Mouse (Mus musculus): ENCODE measurements around the gene Arfgap2.
"Not testable (repeated sequence)": the region's sequence is repeated elsewhere in the genome, so short reads cannot be mapped to it uniquely, and the experiment has no call there.

The Arfgap2 gene

DNA sequence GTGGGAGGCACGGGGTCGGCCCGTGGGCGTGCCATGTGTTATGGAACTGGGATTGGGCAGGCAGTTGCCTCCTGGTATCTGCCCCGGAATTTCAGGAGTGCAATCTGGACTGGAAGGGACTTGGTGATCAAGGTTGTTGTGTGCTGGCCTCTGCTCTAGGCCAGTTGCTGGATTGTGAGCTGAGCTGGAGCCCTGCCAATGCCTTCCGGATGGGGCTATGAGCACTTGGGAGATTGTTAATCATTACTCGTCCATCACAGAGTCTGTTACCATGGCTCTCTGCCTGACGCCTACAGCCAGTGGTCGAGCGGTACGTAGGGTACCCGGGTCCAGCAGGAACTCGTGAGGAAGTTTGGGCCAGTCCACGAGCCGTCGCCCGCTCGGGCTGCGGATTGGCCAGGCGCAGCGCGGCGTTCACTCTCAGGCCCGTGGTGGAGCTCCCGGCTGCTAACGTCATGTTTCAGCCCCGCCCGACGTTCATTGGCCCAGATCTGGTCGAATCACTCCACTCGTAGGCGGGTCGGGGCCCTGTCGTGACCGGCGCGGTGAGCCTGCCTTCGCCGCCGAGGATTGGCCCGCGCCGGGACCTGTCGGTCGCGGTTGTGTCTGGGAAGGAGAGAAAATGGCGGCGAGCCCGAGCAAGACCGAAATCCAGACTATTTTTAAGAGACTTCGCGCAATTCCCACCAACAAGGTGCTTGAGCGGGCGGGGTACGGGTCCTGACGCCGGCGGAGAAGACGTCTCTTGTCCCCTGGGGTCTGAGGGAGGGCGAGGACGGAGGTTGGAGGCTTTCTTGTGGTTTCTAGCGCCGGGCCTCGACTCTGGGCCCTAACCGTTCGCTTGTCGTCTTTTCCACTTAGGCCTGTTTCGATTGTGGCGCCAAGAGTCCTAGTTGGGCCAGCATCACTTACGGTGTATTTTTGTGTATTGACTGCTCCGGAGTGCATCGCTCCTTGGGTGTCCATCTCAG is at the start of gene Arfgap2:
Gene Arfgap2, plus strand, starts transcription at position 264 of the 971 bp plus-strand sequence.
- peak; percentile 99 for DNase-seq

DNA sequence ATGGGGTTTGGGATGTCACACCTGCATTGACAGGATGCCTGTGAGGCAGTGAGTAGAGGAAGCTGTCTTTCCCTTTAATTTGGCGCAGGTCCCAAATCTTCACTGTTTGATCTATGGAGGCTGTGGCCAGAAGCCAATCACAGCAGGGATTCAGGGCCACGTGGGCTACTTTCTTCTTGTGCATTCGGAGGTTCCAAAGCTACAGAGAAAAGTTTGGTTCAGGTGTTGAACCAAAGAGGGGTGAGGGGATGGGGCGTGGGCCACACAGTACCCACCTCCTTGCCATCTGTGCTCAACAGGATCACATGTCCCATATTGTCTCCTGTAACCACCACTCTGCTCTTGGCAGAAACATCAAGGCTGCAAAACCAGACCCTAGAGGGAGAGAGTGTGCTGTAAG is 47.7 kb upstream of the Arfgap2 start:
- DNase-seq: no peak

- DNase-seq: no peak
Measured at GRCm38 (mm10) chr2:91220501-91220900, 44.3 kb upstream of the Arfgap2 start.

- DNase-seq: no peak
Measured at GRCm38 (mm10) chr2:91223614-91224013, 41.2 kb upstream of the Arfgap2 start.

DNA sequence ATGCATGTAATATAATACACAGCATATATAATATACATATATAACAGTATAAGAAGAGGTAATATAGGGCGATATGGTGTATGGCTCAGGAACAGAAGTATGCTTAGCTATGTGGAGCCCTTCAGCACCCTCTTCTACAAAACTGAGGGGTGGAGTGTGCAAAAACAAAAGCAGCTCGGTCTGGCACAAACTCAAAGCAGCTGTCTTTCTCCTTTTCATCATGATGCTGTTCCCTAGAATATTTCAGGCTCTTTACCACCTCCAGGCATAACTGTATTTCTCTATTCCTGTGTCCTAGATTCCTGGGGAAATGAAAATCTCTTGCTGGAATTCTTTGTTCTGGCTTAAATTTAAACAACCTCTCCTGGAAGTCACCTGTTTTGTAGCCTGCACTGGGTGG is 35.0 kb upstream of the Arfgap2 start:
- DNase-seq: no peak

- peak; percentile 97 for DNase-seq
Measured at GRCm38 (mm10) chr2:91236601-91237510, 27.9 kb upstream of the Arfgap2 start, which contains the start of gene Ddb2. Gene Ddb2, minus strand, starts transcription at chr2:91236982.

DNA sequence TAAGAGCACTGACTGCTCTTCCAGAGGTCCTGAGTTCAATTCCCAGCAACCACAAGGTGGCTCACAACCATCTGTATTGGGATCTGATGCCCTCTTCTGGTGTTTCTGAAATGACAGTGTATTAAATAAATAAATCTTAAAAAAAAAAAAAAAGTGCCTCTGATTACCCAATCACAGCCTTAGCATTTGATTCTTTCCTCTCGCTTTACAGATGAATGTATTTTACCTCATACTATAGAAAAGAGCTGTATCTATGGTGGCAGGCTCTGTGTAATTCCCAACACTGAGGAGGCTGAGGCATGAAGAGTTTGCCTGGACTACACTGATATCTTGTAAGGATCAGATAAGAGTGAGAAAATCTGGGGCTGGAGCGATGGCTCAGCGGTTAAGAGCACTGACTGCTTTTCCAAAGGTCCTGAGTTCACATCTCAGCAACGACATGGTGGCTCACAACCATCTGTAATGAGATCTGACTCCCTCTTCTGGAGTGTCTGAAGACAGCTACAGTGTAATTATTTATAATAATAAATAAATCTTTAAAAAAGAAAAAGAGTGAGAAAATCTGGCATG is 27.2 kb upstream of the Arfgap2 start:
- not testable (repeated sequence) for DNase-seq

- no peak for DNase-seq
Measured at GRCm38 (mm10) chr2:91242547-91242946, 22.2 kb upstream of the Arfgap2 start.

- no peak for DNase-seq
Measured at GRCm38 (mm10) chr2:91243416-91243815, 21.4 kb upstream of the Arfgap2 start.

- DNase-seq: no peak
Measured at GRCm38 (mm10) chr2:91244557-91245228, 20.1 kb upstream of the Arfgap2 start.

- DNase-seq: no peak
Measured at GRCm38 (mm10) chr2:91248366-91248765, 16.4 kb upstream of the Arfgap2 start.

DNA sequence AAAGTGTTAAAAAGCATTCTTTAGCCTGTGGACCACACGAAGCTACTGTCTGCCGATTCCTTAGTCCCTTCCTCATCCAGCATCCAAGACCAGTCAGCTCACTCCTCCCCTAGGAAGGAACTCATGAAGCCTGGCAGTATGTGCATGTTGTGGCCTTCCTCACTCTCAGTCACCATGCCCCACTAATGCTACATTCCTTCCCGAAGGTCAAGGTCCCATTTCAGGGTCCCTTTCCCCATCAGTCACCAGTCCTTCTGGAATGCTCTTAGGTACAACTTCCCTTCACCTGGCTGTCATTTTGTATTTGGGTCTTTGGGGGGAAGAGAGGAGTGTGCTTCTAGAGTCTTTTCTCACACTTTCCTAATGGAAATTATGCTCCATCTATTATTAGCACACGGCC is 12.8 kb upstream of the Arfgap2 start:
- no peak for DNase-seq

GRCm38 (mm10) chr2:91252512-91252911 is 12.3 kb upstream of the Arfgap2 start:
- no peak for DNase-seq

GRCm38 (mm10) chr2:91254725-91255380 is 9.9 kb upstream of the Arfgap2 start:
- peak; percentile 28 for DNase-seq

- DNase-seq: peak; percentile 68
Measured at GRCm38 (mm10) chr2:91255661-91256150, 9.1 kb upstream of the Arfgap2 start, which contains the start of gene Pacsin3. Gene Pacsin3, plus strand, starts transcription at chr2:91255954.

- DNase-seq: peak; percentile 69
Measured at GRCm38 (mm10) chr2:91256256-91257125, 8.3 kb upstream of the Arfgap2 start.

DNA sequence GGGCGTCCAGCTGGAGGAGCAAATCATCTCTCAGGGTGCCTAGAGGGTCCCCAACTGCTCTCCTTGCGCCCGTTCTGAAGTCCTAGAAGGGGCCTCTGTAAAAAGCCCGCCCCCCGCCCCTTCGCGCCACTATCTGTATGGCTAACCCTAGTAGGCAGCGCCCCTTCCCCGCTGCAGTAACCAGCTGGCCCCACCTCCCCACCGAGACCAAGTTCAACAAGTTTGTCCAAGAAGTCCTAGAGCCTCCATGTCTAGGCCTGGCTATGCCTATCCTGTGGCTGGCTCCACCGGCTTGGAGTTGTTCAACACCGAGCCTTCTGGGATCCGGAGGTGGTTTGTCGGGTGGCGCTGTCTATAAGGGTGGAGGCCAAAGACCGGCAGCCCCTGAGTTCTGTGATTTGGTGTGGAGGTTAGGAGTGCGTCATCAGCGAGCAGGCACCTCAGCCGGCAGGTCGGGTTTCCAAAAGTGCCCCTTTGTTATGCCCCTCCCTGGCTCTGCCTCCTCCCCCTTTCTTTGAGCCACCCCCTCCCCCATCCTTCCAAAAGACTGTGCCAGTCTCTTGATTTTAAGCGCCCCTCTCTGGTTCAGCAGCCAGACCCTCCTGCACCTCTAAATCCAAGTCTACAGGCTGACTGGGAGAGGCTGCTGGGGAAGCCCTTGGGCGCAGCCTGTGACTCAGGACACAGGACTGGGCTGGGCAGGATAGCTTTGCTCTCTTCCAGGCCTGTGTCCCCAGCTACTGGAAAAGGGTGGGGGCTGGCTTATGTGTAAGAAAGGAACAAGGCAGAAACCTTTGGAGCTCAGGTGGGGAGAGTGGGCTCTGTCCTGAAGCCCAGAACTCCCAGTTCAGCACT is 7.4 kb upstream of the Arfgap2 start:
- peak; percentile 79 for DNase-seq

- no peak for DNase-seq
Measured at GRCm38 (mm10) chr2:91258054-91258453, 6.7 kb upstream of the Arfgap2 start.

DNA sequence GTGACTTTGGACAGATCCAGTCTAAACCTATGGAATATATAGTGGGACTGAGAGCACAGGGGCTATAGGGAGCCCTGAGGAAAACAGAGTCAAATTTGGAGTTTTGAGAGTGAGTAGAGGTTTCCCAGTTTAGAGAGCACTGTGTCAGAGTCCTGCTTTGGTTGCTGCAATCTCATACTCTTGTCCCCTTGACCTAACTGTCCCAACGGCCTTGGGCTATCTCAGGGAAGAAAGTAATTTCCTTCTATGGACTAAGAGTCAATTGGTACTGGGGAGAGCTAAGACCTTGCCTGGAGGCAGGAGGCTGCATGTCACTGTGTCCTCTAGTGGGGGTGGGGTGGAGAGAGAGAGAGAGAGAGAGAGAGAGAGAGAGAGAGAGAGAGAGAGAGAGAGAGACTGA is 5.9 kb upstream of the Arfgap2 start:
- DNase-seq: no peak

DNA sequence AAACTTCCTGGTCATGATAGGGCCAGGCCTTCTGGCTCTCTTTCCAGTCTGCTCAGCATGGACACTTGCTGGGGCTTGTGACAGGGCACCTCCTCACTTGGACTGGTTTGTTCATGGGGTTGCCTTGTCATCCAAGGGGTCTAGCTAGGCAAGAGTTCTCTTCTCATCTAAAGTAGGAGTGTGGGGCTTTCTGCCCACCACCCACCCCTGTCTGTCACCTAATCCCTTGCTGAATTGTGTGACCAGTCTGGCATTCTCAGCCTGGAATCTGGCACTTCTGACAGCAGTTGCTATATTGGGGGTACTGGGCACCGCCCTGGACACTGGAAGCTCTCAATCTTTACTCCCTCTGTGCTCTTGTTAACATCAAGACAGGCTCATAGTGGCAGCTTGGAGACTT is 5.3 kb upstream of the Arfgap2 start:
- no peak for DNase-seq

Measured in embryo, embryonic 11 days (tissue).